Mouse (Mus musculus) C2C12 (cell line): Measurements from ENCODE around the gene Coro1b. TPM values are rescaled to one million over a fixed set of nuclear protein-coding genes. Genes with fewer than 3 reads are reported as not detected.

Experiments used
- H3K27me3 ChIP-seq: one replicate; pipeline ENCODE4 v1.6.1; 2011; ENCODE audit not compliant: control insufficient read depth, insufficient read depth, insufficient read length
- H3K36me3 ChIP-seq: one replicate; pipeline ENCODE4 v1.6.1; 2011; ENCODE audit not compliant: control insufficient read depth, insufficient read depth
- H3K4me3 ChIP-seq: one replicate; pipeline ENCODE4 v1.5.1; 2011; ENCODE audit warnings: mild to moderate bottlenecking, control low read depth; ENCODE audit not compliant: poor library complexity, insufficient read depth, severe bottlenecking
- H3K79me2 ChIP-seq: one replicate; pipeline ENCODE4 v1.6.1; 2011; ENCODE audit not compliant: control insufficient read depth, insufficient read depth
- H3K79me3 ChIP-seq: one replicate; pipeline ENCODE4 v1.6.1; 2011; ENCODE audit warnings: low read depth, control low read depth
- H3ac ChIP-seq: one replicate; pipeline ENCODE3; 2011; ENCODE audit warnings: low read depth; ENCODE audit not compliant: control insufficient read depth, insufficient read length
- CEBPB ChIP-seq: IDR thresholded peaks from one replicate; pipeline ENCODE4 v1.6.1; 2011; ENCODE audit warnings: low read depth, mild to moderate bottlenecking, control low read depth, moderate library complexity
- CTCF ChIP-seq: IDR thresholded peaks from one replicate; pipeline ENCODE4 v1.5.1; 2011; ENCODE audit not compliant: control insufficient read depth, insufficient read depth, insufficient read length
- FOSL1 ChIP-seq: IDR thresholded peaks from one replicate; pipeline ENCODE4 v1.8.0; 2011; ENCODE audit warnings: mild to moderate bottlenecking, low read length; ENCODE audit not compliant: poor library complexity, insufficient read depth, severe bottlenecking
- MAX ChIP-seq: IDR thresholded peaks from one replicate; pipeline ENCODE4 v1.6.1; 2011; ENCODE audit warnings: mild to moderate bottlenecking, control low read depth
- MYOD1 ChIP-seq: IDR thresholded peaks from one replicate; pipeline ENCODE4 v1.6.1; 2011; ENCODE audit warnings: low read depth; ENCODE audit not compliant: control insufficient read depth, insufficient read length
- MYOG ChIP-seq: IDR thresholded peaks from one replicate; pipeline ENCODE4 v1.6.1; 2011; ENCODE audit not compliant: control insufficient read depth, insufficient read length; ENCODE audit errors: extremely low read depth
- USF1 ChIP-seq: IDR thresholded peaks from one replicate; pipeline ENCODE4 v1.6.1; 2011; ENCODE audit warnings: low read depth, mild to moderate bottlenecking, control low read depth, moderate library complexity
- polyA plus RNA-seq: library from polyadenylated mRNA; unstranded; fragments of >200 nt; fragmentation: generic; extraction: Trizol; gene quantifications from one replicate; pipeline ENCODE4 v1.2.1, GENCODE M21; 2012; ENCODE audit warnings: missing spikeins

Coro1b gene
- polyA plus RNA-seq, 1 experiment = 257 TPM

GRCm38 (mm10) chr19:4147782-4148490 lies 483 bp upstream of the Coro1b start:
- Histone ChIP-seq H3K4me3 (no peak overlapping the region), H3K36me3 (peaks cover 18% of the 10 kb centered on the region), H3K79me3 (peaks cover 15% of the 10 kb centered on the region), H3ac (peak overlapping the region; percentile 31), H3K27me3 (no peaks in the 10 kb centered on the region), H3K79me2 (peaks cover 28% of the 10 kb centered on the region)
- no peak for TF ChIP-seq MAX

GRCm38 (mm10) chr19:4148819-4149218 lies 400 bp downstream of the Coro1b start:
- H3K36me3 ChIP-seq = peaks cover 23% of the 10 kb centered on the region
- H3K4me3 ChIP-seq = peak overlapping the region; percentile 74
- TF ChIP-seq CEBPB = no peak
- no peak for TF ChIP-seq FOSL1
- no peak for TF ChIP-seq MYOG
- no peak for TF ChIP-seq MAX
- no peak for TF ChIP-seq USF1
- no peak for TF ChIP-seq MYOD1
- H3K27me3 ChIP-seq = no peaks in the 10 kb centered on the region
- peaks cover 15% of the 10 kb centered on the region for H3K79me3 ChIP-seq
- H3ac ChIP-seq = peak overlapping the region; percentile 97
- peaks cover 28% of the 10 kb centered on the region for H3K79me2 ChIP-seq

GRCm38 (mm10) chr19:4149283-4149682 lies 864 bp downstream of the Coro1b start:
- H3K79me2 ChIP-seq = peaks cover 28% of the 10 kb centered on the region
- peak overlapping the region; percentile 97 for H3ac ChIP-seq
- TF ChIP-seq CEBPB = no peak
- no peak for TF ChIP-seq MYOD1
- TF ChIP-seq USF1 = no peak
- no peak for TF ChIP-seq MAX
- no peak for TF ChIP-seq CTCF
- TF ChIP-seq MYOG = no peak
- TF ChIP-seq FOSL1 = no peak

GRCm38 (mm10) chr19:4149764-4150461 lies 1.5 kb downstream of the Coro1b start:
- H3K79me2 ChIP-seq = peaks cover 28% of the 10 kb centered on the region
- no peak overlapping the region for H3ac ChIP-seq
- peak overlapping the region; percentile 74 for H3K4me3 ChIP-seq

More at GRCm38 (mm10) chr19:4149283-4149682, 864 bp downstream of the Coro1b start:
- no peaks in the 10 kb centered on the region for H3K27me3 ChIP-seq
- H3K79me3 ChIP-seq = peaks cover 15% of the 10 kb centered on the region
- peaks cover 27% of the 10 kb centered on the region for H3K36me3 ChIP-seq
- peak overlapping the region; percentile 74 for H3K4me3 ChIP-seq

GRCm38 (mm10) chr19:4150567-4151487 lies 2.4 kb downstream of the Coro1b start:
- no peak overlapping the region for H3K4me3 ChIP-seq
- no peaks in the 10 kb centered on the region for H3K27me3 ChIP-seq
- H3K79me2 ChIP-seq = peaks cover 28% of the 10 kb centered on the region
- TF ChIP-seq MAX = no peak
- TF ChIP-seq CEBPB = no peak
- TF ChIP-seq USF1 = no peak
- no peak for TF ChIP-seq MYOG
- no peak for TF ChIP-seq CTCF
- TF ChIP-seq MYOD1 = no peak
- no peak for TF ChIP-seq FOSL1
- no peak overlapping the region for H3ac ChIP-seq
- H3K36me3 ChIP-seq = peaks cover 32% of the 10 kb centered on the region
- H3K79me3 ChIP-seq = peaks cover 15% of the 10 kb centered on the region

More at GRCm38 (mm10) chr19:4149764-4150461, 1.5 kb downstream of the Coro1b start:
- Histone ChIP-seq H3K36me3 (peaks cover 27% of the 10 kb centered on the region), H3K27me3 (no peaks in the 10 kb centered on the region), H3K79me3 (peaks cover 15% of the 10 kb centered on the region)
- no peak for TF ChIP-seq FOSL1
- TF ChIP-seq MAX = no peak
- no peak for TF ChIP-seq MYOD1
- no peak for TF ChIP-seq USF1
- TF ChIP-seq CTCF = no peak
- no peak for TF ChIP-seq MYOG
- TF ChIP-seq CEBPB = no peak
